ENCODE assay signal across 13 mouse cellular contexts in the genomic region with DNA sequence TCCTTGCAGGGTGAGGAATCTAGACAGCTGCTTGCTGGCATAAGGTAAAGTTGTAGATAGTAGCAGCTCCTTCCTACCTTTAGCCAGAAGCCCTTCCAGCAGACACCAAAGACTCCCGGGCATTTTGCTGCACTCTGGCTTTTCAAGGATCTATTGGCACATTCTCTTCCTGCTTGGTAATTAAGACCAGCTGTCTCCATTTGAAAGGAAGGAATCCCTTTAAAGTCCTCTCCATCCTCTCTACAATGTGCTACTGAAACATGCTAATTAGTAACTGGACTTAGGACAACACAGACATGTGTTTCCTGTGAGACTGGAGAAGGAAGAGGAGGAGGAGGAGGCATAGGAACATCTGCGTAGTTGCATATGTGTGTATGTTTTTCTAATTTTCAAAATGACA.
DNase-seq lines count a peak whose midpoint lies in the region; ATAC-seq and TF ChIP-seq lines count a peak whose summit lies in the region.
"Had no signal": no experiment of that assay in that cellular context is flagged by ENCODE, and none has a peak within 500 bp of the region (broad histone marks: within the 10 kb centered on the region; RNA-seq: fewer than 3 reads in every experiment).

No protein-coding gene starts in this region.

- H3K9ac ChIP-seq in kidney, postnatal 0 days (ENCODE audit: low read depth, low read length), result no peak overlapping the region
- no peak overlapping the region for H3K9ac ChIP-seq in forebrain, embryonic 16.5 days (replicated peaks; ENCODE audit: low read depth, low read length)
- H3K9ac ChIP-seq: liver, embryonic 15.5 days had no signal

- H3K9me3 ChIP-seq in kidney, postnatal 0 days (replicated peaks; ENCODE audit: low read length), result no peaks in the 10 kb centered on the region
- H3K9me3 ChIP-seq in forebrain, embryonic 16.5 days (ENCODE audit: control insufficient read depth, low read length), result no peaks in the 10 kb centered on the region
- H3K9me3 ChIP-seq: liver, embryonic 15.5 days had no signal

- H3K4me3 ChIP-seq in kidney, postnatal 0 days (replicated peaks; ENCODE audit: low read depth, low read length), result no peak overlapping the region
- no peak overlapping the region for H3K4me3 ChIP-seq in forebrain, embryonic 16.5 days (replicated peaks; ENCODE audit: low read length)
- H3K4me3 ChIP-seq: liver, embryonic 15.5 days had no signal

- H3K36me3 ChIP-seq in kidney, postnatal 0 days (ENCODE audit: insufficient read depth, low read length), result no peaks in the 10 kb centered on the region
- no peaks in the 10 kb centered on the region for H3K36me3 ChIP-seq in forebrain, embryonic 16.5 days (ENCODE audit: control insufficient read depth, insufficient read depth)
- H3K36me3 ChIP-seq: liver, embryonic 15.5 days had no signal

- H3K27ac ChIP-seq in kidney, postnatal 0 days, result 0 out of 2 replicates have a peak overlapping the region, but pooled peaks have one; percentile 8
- H3K27ac ChIP-seq in forebrain, embryonic 16.5 days (ENCODE audit: low read length), result no peak overlapping the region
- H3K27ac ChIP-seq: liver, embryonic 15.5 days; stomach, postnatal 0 days had no signal

- no peak for TF ChIP-seq CTCF in kidney, postnatal 0 days (IDR thresholded peaks at IDR 0.05; ENCODE audit: low read depth)

- H3K27me3 ChIP-seq in kidney, postnatal 0 days (ENCODE audit: insufficient read depth, low read length), result no peaks in the 10 kb centered on the region
- H3K27me3 ChIP-seq in forebrain, embryonic 16.5 days (replicated peaks; ENCODE audit: control insufficient read depth, insufficient read depth, low read length), result no peaks in the 10 kb centered on the region
- H3K27me3 ChIP-seq: liver, embryonic 15.5 days had no signal

- H3K4me2 ChIP-seq in kidney, postnatal 0 days (ENCODE audit: low read length), result no peak overlapping the region
- H3K4me2 ChIP-seq in forebrain, embryonic 16.5 days (ENCODE audit: low read length), result no peak overlapping the region
- H3K4me2 ChIP-seq: liver, embryonic 15.5 days had no signal

- 0 out of 2 replicates have a peak, but pooled peaks cover 5% of the 10 kb centered on the region for H3K4me1 ChIP-seq in kidney, postnatal 0 days (replicated peaks; ENCODE audit: insufficient read depth, low read length)
- no peaks in the 10 kb centered on the region for H3K4me1 ChIP-seq in forebrain, embryonic 16.5 days (replicated peaks; ENCODE audit: control insufficient read depth, insufficient read depth, low read length)
- H3K4me1 ChIP-seq: liver, embryonic 15.5 days had no signal

- peak; percentile 59 for DNase-seq in kidney, postnatal 0 days (ENCODE audit: low spot score)
- no peak for DNase-seq in kidney, adult 9 months
- DNase-seq in ZHBTc4 (ENCODE audit: low read depth, low spot score), result peak; percentile 2
- peak; percentile 69 for DNase-seq in embryo, embryonic 10 days (ENCODE audit: low spot score)
- DNase-seq in thymus, postnatal 14 days, result no peak
- DNase-seq: adrenal gland, adult 8-10 months; cerebellum, postnatal 25 days; kidney, adult 11 months; midbrain, embryonic 14.5 days had no signal

- 15% methylated on average over 2 of the region's 2 CpGs for WGBS in kidney, postnatal 0 days
- WGBS in forebrain, embryonic 16.5 days, result 17% methylated on average over 2 of the region's 2 CpGs

- no peak for ATAC-seq in kidney, postnatal 0 days (replicated peaks; ENCODE audit: low FRiP score, low read depth)
- ATAC-seq in forebrain, embryonic 16.5 days, result peak; percentile 73
- no peak for ATAC-seq in megakaryocyte-erythroid progenitor cell, adult 5-6 weeks (replicated peaks; ENCODE audit: low FRiP score, low TSS enrichment, poor library complexity, severe bottlenecking)

Comparison
In these comparisons a context has a peak if more than half of its experiments do, and no peak if none do; other contexts are left out.
1. DNase-seq: peak in kidney, postnatal 0 days (single experiment), ZHBTc4 (single experiment) and embryo, embryonic 10 days (single experiment); none in kidney, adult 9 months (single experiment) and thymus, postnatal 14 days (single experiment).